Mouse (Mus musculus) kidney, postnatal 14 days (tissue): ENCODE measurements around the gene Neurod4.

Experiments used
- DNase-seq: peaks from one replicate; pipeline ENCODE4 v3.0.0; 2022; ENCODE audit warnings: mixed read lengths

Gene Neurod4

DNA sequence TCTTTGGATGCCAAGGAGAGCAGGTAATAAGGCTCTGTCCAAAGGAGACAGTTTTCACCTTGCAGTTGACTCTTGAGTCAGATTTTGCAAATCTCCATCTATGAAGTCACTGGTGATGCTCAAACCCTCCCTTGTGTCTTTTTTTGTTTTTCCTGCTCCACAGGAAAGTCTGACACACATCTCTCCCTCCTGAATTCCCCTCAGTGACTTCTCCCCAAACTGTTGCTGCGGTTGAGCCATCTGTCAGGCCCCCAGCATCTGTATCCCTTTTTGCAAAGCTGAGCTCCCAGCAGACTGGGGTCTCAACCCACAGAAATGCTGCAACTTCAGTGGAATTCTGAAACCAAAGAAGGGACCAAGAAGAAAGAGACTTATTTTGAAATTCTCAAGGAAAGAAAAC, 47.9 kb downstream of the Neurod4 start:
- no peak for DNase-seq

DNA sequence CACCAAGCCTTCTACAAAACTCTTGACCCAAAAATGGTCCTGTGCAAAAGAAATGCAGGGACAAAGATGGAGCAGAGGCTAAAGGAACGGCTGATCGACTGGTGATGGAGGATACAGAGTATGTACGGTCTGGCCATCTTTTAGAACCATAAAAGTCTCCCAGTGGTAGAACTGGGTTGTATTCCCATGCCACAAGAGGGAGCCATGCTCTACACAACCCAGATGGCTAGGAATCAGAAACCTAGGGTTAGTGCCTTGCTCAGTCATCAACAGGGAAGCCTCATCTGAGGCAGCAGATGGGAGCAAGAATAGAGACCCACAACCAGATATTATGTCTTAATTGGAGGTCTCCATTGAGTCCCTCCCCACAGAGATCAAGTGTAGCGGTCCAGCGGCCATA, 50.5 kb downstream of the Neurod4 start:
- DNase-seq = no peak

DNA sequence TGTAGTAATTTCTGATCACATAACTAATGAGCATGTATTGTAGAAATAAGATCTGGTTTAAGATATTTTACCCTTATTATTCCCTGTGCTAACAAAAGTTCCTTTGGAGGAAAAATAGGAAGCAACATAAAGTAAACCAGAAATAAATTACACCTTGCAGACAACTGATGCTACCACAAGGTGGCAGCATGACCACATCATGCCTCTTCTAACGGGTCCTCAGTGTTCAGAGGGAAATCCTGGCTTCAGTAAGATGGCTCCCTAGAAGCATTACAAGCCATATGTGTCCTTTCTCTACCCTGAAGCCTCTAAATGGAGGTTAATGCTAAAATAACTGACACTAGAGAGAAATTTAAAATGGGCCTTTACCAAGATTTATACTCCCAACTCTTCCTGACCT, 51.8 kb downstream of the Neurod4 start:
- DNase-seq = peak; percentile 20

DNA sequence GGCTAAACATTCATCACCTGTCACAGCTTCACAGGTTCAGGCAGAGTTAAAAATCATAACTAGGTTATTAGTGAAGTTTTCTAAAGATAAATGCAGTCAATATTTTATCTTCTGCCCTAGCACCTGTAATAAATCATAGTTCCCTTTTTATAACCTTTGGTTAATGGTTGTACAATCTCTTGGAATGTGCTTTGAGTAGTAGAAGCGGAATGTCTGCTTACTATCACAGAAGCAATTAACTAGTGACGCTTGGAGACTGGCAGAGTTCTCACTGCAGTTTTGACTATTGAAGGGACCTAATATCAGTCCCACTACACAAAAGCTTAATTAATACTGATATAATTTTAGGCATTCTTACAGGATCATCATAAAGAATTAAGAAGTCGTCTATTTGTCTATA, 55.0 kb downstream of the Neurod4 start:
- no peak for DNase-seq
